Mouse (Mus musculus) ES-E14 (cell line): Measurements from ENCODE around the gene Odf3. TPM values are rescaled to one million over a fixed set of nuclear protein-coding genes. Genes with fewer than 3 reads are reported as not detected.

ENCODE experiments used
- DNase-seq: peaks from one replicate; pipeline ENCODE4 v3.0.0-alpha.2; 2013; ENCODE audit warnings: low read depth, low spot score
- H3K27ac ChIP-seq: 2 replicates; pipeline ENCODE4 v1.5.1; 2012; ENCODE audit warnings: low read depth, mild to moderate bottlenecking, low read length, moderate library complexity, mixed read lengths; ENCODE audit not compliant: poor library complexity, insufficient read depth, severe bottlenecking
- H3K36me3 ChIP-seq: 2 replicates; pipeline ENCODE4 v1.6.1; 2012; ENCODE audit warnings: mild to moderate bottlenecking, low read length, moderate library complexity, mixed read lengths; ENCODE audit not compliant: control insufficient read depth, poor library complexity, insufficient read depth, severe bottlenecking
- H3K4me1 ChIP-seq, 2 experiments: fragments of 150-350 bp in 1 of 2; sonication (generic) in 1 of 2; 2 replicates each; pipeline ENCODE4 v1.6.1; 2012; ENCODE audit warnings: low read length in 2 of 2, mild to moderate bottlenecking in 1 of 2, mixed read lengths in 1 of 2; ENCODE audit not compliant: control insufficient read depth in 2 of 2, insufficient read depth in 2 of 2, poor library complexity in 1 of 2
- H3K4me3 ChIP-seq, 2 experiments: fragments of 150-350 bp in 1 of 2; sonication (generic) in 1 of 2; 2 replicates each; pipeline ENCODE4 v1.5.1; 2012; ENCODE audit warnings: low read length in 2 of 2, low read depth in 1 of 2, mild to moderate bottlenecking in 1 of 2, mixed read lengths in 1 of 2; ENCODE audit not compliant: insufficient read depth in 1 of 2, poor library complexity in 1 of 2, severe bottlenecking in 1 of 2
- H3K9ac ChIP-seq: 2 replicates; pipeline ENCODE4 v1.6.1; 2012; ENCODE audit warnings: low read depth, mild to moderate bottlenecking, low read length, mixed read lengths; ENCODE audit not compliant: poor library complexity, insufficient read depth, severe bottlenecking
- H3K9me3 ChIP-seq: fragments of 150-350 bp; sonication (generic); 2 replicates; pipeline ENCODE4 v1.6.1; 2012; ENCODE audit warnings: low read depth, mild to moderate bottlenecking, low read length; ENCODE audit not compliant: control insufficient read depth, insufficient read depth
- CHD2 ChIP-seq: IDR thresholded peaks from 2 replicates; pipeline ENCODE4 v1.6.1; 2014; ENCODE audit warnings: mild to moderate bottlenecking, low read depth, low read length, inconsistent platforms
- HCFC1 ChIP-seq: IDR thresholded peaks from 2 replicates; pipeline ENCODE4 v1.6.1; 2012; ENCODE audit warnings: low read length, inconsistent platforms, borderline replicate concordance; ENCODE audit not compliant: insufficient read depth
- MAFK ChIP-seq: IDR thresholded peaks from 2 replicates; pipeline ENCODE4 v1.6.1; 2014; ENCODE audit warnings: mild to moderate bottlenecking, low read depth, low read length, inconsistent platforms; ENCODE audit not compliant: insufficient read depth
- ZC3H11A ChIP-seq: IDR thresholded peaks from 2 replicates; pipeline ENCODE4 v1.6.1; 2012; ENCODE audit warnings: low read depth, mild to moderate bottlenecking, inconsistent platforms, low read length, borderline replicate concordance
- ZNF384 ChIP-seq: IDR thresholded peaks from 2 replicates; pipeline ENCODE4 v1.6.1; 2012; ENCODE audit warnings: low read depth, low read length, inconsistent platforms
- in situ Hi-C, 2 experiments: fragments of 600-800 bp; cut with MboI; formaldehyde crosslinking; loops; one replicate each; pipeline ENCODE4 v1.15.1; 2025; ENCODE audit warnings: low sequenced_read_pairs in 2 of 2, inconsistent platforms in 1 of 2; ENCODE audit not compliant: unreplicated experiment in 2 of 2
- total RNA-seq: library from RNA; depleted of rRNA; stranded (reverse); fragments of 300-350 nt; gene quantifications from 2 replicates; pipeline ENCODE4 v1.2.3, GENCODE M21; 2012

The Odf3 gene
- total RNA-seq, 1 experiment, result not detected

DNA sequence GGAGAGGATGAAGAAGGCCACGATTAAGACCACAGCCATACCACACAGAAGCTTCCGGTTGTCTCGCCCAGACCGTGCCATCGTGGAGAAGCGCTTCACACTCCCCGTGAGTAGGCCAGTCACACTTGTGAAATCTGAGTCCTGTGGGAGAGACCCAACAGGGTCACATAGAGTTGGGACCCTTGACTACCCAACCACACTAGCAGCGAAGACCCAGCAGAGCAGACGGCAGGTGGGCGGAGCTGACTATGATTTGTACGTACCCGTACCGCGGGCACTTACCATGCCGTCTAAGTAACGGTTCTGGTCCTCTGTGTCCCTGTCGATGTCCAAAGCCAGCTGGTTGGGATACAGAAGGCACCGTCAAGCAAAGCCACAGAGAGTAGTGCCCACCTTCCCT is 6.9 kb downstream of the Odf3 start:
- Histone ChIP-seq H3K9ac (peak overlapping the region; percentile 91; the same call in 1 of the 2 replicates), H3K4me1 (peaks cover 8 to 28% of the 10 kb centered on the region in 2 experiments; a peak in 2 of 4 replicates), H3K4me3 (peak overlapping the region; percentile 80 to 83; a peak in 2 of 4 replicates), H3K27ac (no peak overlapping the region), H3K36me3 (peaks cover 26% of the 10 kb centered on the region), H3K9me3 (no peaks in the 10 kb centered on the region)
- TF ChIP-seq CHD2, result no peak
- TF ChIP-seq MAFK, result no peak
- no peak for TF ChIP-seq HCFC1
- TF ChIP-seq ZC3H11A, result no peak
- no peak for TF ChIP-seq ZNF384
- no peak for DNase-seq
- in situ Hi-C loops, result no loop called here

DNA sequence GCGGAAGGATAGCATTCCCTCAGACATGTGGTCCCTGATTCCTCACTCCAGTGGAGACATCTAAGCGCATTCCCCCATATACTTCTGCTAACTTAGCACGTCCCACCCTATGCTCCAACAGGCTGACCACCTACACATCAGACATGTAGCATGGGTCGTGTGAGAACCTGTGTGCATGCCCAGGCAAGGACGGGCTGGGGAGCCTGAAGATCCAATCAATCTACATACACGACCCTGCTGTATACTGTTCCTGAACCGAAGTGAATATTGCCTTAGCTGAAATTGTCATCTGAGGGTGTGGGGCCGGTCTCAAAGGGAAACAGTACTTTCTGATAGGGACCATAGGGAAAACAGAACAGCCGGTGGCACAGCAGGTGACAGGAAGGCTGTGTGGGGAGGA is 7.6 kb downstream of the Odf3 start:
- DNase-seq, result no peak
- Histone ChIP-seq H3K9me3 (no peaks in the 10 kb centered on the region), H3K4me1 (peaks cover 8 to 30% of the 10 kb centered on the region in 2 experiments; a peak in 2 of 4 replicates), H3K27ac (no peak overlapping the region), H3K9ac (peak overlapping the region; percentile 91), H3K36me3 (peaks cover 32% of the 10 kb centered on the region), H3K4me3 (peak overlapping the region; percentile 80 to 83)
- TF ChIP-seq MAFK, result no peak
- no peak for TF ChIP-seq CHD2
- TF ChIP-seq HCFC1, result no peak
- no peak for TF ChIP-seq ZNF384
- no peak for TF ChIP-seq ZC3H11A
- in situ Hi-C loops, result no loop called here

DNA sequence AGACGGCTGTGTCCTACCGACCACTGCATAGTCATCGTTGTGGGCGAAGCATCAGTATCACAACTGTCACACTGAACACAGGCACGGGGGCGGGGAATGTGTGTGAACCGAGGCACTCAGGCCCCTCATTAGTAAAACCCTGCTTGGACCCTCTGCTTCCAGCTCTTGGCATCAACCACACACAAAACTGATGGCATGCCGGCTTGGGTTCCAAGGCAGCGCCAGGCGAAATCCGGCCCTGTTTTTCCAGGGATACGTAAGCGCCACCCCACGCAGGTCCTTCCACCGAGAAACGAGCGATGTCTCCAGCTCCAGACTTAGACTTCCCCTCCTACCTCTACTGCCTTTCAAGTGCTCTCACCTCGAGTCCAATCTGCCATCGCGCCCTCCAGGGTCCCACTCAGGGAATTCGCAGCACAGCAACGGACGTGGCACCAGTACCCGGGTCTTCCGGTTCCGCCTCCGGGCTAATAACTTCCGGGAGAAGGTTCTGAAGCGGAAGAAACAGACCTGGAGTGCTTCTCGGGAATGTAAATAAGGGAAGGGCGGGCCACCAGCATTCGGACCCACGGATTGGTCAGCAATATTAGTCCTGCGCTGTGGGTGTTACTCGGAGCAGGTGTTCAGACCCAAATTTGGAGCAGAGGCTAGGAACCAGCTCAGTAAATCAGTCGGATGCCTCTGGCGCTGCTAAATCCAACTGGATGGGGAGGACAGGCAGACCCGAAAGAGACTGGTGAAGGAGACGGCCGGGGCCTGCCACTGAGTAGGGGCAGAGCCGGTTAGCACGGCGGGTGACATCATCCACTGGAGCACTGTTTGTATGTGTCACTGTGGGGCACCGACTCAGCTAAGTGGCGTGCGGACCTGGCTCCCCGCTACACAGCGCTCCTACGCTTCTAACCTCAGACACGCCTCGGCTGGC is 8.5 kb downstream of the Odf3 start, which contains the start of gene Gm45785:
Gene Gm45785, minus strand, starts transcription at position 472 of the 925 bp plus-strand sequence.
- in situ Hi-C loops, result no loop called here
- DNase-seq, result peak; percentile 88
- H3K36me3 ChIP-seq, result peaks cover 41% of the 10 kb centered on the region
- TF ChIP-seq HCFC1 (0 out of 2 replicates have a peak, but pooled peaks have one; percentile 53), ZC3H11A (no peak)
- H3K9ac ChIP-seq, result peak within 1 kb of the TSS; percentile 91
- H3K9me3 ChIP-seq, result no peaks in the 10 kb centered on the region
- H3K4me3 ChIP-seq, result peak within 1 kb of the TSS; percentile 80 to 83
- peak within 1 kb of the TSS; percentile 90 for H3K27ac ChIP-seq
- H3K4me1 ChIP-seq, result peaks cover 8 to 30% of the 10 kb centered on the region in 2 experiments; a peak in 2 of 4 replicates

DNA sequence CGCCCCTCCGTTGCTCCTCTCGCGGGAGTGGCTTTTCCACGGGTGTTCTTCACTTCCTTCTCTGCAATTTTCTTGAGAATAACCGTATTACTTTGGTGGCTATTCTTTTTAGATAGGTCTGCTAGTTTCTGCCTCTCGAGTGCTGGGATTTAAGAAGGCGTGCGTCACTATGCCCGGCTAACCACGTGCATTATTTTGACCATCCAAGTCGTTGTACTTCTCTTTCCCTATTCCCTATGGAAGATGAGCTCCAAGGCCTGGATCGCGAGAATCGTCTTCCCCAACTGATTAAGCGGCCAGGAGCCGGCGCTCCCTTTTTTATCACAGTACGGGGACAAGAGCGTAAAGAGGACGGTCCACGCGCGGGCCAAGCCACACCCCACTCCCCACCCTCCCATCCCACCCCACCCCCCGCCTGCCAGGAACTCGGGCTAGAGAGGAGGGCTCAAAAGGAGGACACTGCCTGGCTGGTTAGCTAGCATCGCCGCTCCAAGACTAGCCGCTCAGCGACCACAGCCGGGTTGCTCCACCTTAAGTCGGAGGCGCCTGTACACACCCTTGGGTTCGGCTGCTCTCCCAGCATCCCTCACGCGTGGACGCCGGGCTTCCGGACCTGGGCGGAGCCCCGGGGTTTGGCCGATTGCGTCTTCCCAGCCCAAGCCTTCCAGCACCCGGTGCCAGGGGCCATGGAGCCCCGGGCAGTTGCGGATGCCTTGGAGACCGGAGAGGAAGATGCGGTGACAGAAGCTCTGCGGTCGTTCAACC is 9.4 kb downstream of the Odf3 start, which contains the start of gene Ric8a:
Gene Ric8a, plus strand, starts transcription at position 173 of the 765 bp plus-strand sequence.
- no peak for TF ChIP-seq ZC3H11A
- TF ChIP-seq CHD2, result 0 out of 2 replicates have a peak, but pooled peaks have one; percentile 53
- TF ChIP-seq MAFK, result no peak
- H3K4me1 ChIP-seq, result peaks cover 8 to 30% of the 10 kb centered on the region in 2 experiments; a peak in 2 of 4 replicates
- H3K36me3 ChIP-seq, result peaks cover 47% of the 10 kb centered on the region
- H3K9me3 ChIP-seq, result no peaks in the 10 kb centered on the region
- peak within 1 kb of the TSS; percentile 80 to 83 for H3K4me3 ChIP-seq
- peak within 1 kb of the TSS; percentile 90 for H3K27ac ChIP-seq
- peak within 1 kb of the TSS; percentile 91 for H3K9ac ChIP-seq
- no peak for DNase-seq
- in situ Hi-C loops, result no loop called here
